Mouse (Mus musculus) MEL (cell line): ENCODE results near the gene Efcab7. TPM values are rescaled to one million over a fixed set of nuclear protein-coding genes. Genes with fewer than 3 reads are reported as not detected.
A peak's percentile ranks its signal among the peaks of the same experiment; 100 is the strongest.

Experiments used
- DNase-seq: peaks from one replicate; pipeline ENCODE4 v3.0.0; 2011; ENCODE audit warnings: low read depth, low spot score
- H3K27ac ChIP-seq: 2 replicates; pipeline ENCODE4 v1.5.1; 2012; ENCODE audit warnings: low read depth, mild to moderate bottlenecking, control low read depth, low read length, moderate library complexity; ENCODE audit not compliant: control insufficient read depth
- H3K27me3 ChIP-seq, 2 experiments: fragments of 150-350 bp in 1 of 2; sonication (generic) in 1 of 2; 2 replicates each; pipeline ENCODE4 v1.6.1; 2012; ENCODE audit warnings: low read length in 2 of 2, mild to moderate bottlenecking in 2 of 2, improper control_type of control experiment in 1 of 2, moderate library complexity in 1 of 2; ENCODE audit not compliant: insufficient read depth in 2 of 2, control insufficient read depth in 1 of 2
- H3K36me3 ChIP-seq, 2 experiments: 2 replicates each; pipeline ENCODE4 v1.6.1; 2012 to 2014; ENCODE audit warnings: low read length in 2 of 2, improper control_type of control experiment in 1 of 2, inconsistent platforms in 1 of 2, mild to moderate bottlenecking in 1 of 2; ENCODE audit not compliant: insufficient read depth in 2 of 2, control insufficient read depth in 1 of 2
- H3K4me1 ChIP-seq, 2 experiments: fragments of 150-350 bp in 1 of 2; sonication (generic) in 1 of 2; 2 replicates each; pipeline ENCODE4 v1.6.1; 2012; ENCODE audit warnings: low read length in 2 of 2, improper control_type of control experiment in 1 of 2, mild to moderate bottlenecking in 1 of 2; ENCODE audit not compliant: insufficient read depth in 2 of 2, control insufficient read depth in 1 of 2
- H3K4me3 ChIP-seq, 2 experiments: fragments of 150-350 bp in 1 of 2; sonication (generic) in 1 of 2; 2 replicates each; pipeline ENCODE4 v1.5.1; 2012; ENCODE audit warnings: low read depth in 2 of 2, low read length in 2 of 2, mild to moderate bottlenecking in 2 of 2, moderate library complexity in 2 of 2, control low read depth in 1 of 2, improper control_type of control experiment in 1 of 2; ENCODE audit not compliant: control insufficient read depth in 1 of 2, insufficient read depth in 1 of 2
- H3K79me2 ChIP-seq: 2 replicates; pipeline ENCODE4 v1.6.1; 2012; ENCODE audit warnings: mild to moderate bottlenecking, low read length, moderate library complexity; ENCODE audit not compliant: control insufficient read depth, poor library complexity, insufficient read depth
- H3K9ac ChIP-seq: 2 replicates; pipeline ENCODE4 v1.6.1; 2012; ENCODE audit warnings: low read depth, mild to moderate bottlenecking, control low read depth, low read length, moderate library complexity; ENCODE audit not compliant: control insufficient read depth, poor library complexity, severe bottlenecking
- H3K9me3 ChIP-seq: fragments of 150-350 bp; sonication (generic); replicated peaks from 2 replicates; pipeline ENCODE4 v1.6.1; 2012; ENCODE audit warnings: mild to moderate bottlenecking, low read length, improper control_type of control experiment, moderate library complexity; ENCODE audit not compliant: insufficient read depth
- BHLHE40 ChIP-seq: IDR thresholded peaks from 2 replicates; pipeline ENCODE4 v1.6.1; 2012; ENCODE audit warnings: low read depth, mild to moderate bottlenecking, inconsistent platforms, low read length, improper control_type of control experiment, borderline replicate concordance
- CTCF ChIP-seq, 3 experiments: IDR thresholded peaks in 2 of 3; conservative IDR thresholded peaks in 1 of 3; 2 replicates each; pipeline ENCODE4 v1.5.1; 2011 to 2012; ENCODE audit warnings: low read length in 3 of 3, low read depth in 2 of 3, mild to moderate bottlenecking in 2 of 3, improper control_type of control experiment in 1 of 3, inconsistent platforms in 1 of 3, mixed read lengths in 1 of 3, moderate library complexity in 1 of 3; ENCODE audit not compliant: control insufficient read depth in 1 of 3, insufficient read depth in 1 of 3, poor library complexity in 1 of 3, severe bottlenecking in 1 of 3
- ELF1 ChIP-seq: IDR thresholded peaks from 2 replicates; pipeline ENCODE4 v1.6.1; 2014; ENCODE audit warnings: low read depth, mild to moderate bottlenecking, inconsistent platforms, low read length, improper control_type of control experiment, moderate library complexity
- EP300 ChIP-seq, 2 experiments: IDR thresholded peaks; 2 replicates each; pipeline ENCODE4 v1.6.1; 2011; ENCODE audit warnings: improper control_type of control experiment in 2 of 2, low read length in 2 of 2, low read depth in 1 of 2, mild to moderate bottlenecking in 1 of 2
- GATA1 ChIP-seq: IDR thresholded peaks from 2 replicates; pipeline ENCODE4 v1.6.1; 2011; ENCODE audit warnings: low read depth, low read length, improper control_type of control experiment
- HCFC1 ChIP-seq: IDR thresholded peaks from 2 replicates; pipeline ENCODE4 v1.6.1; 2012; ENCODE audit warnings: low read depth, mild to moderate bottlenecking, inconsistent platforms, low read length, improper control_type of control experiment, moderate library complexity
- JUND ChIP-seq: IDR thresholded peaks from 2 replicates; pipeline ENCODE4 v1.6.1; 2011; ENCODE audit warnings: low read depth, mild to moderate bottlenecking, improper control_type of control experiment, low read length
- KAT2A ChIP-seq: conservative IDR thresholded peaks from 2 replicates; pipeline ENCODE4 v1.6.1; 2012; ENCODE audit warnings: low read depth, low read length, improper control_type of control experiment, inconsistent platforms
- MYC ChIP-seq: IDR thresholded peaks from 2 replicates; pipeline ENCODE4 v1.6.1; 2011; ENCODE audit warnings: low read depth, mild to moderate bottlenecking, low read length, improper control_type of control experiment, moderate library complexity
- NELFE ChIP-seq: IDR thresholded peaks from 2 replicates; pipeline ENCODE4 v1.6.1; 2011; ENCODE audit warnings: low read depth, low read length, improper control_type of control experiment
- NRF1 ChIP-seq: IDR thresholded peaks from 2 replicates; pipeline ENCODE4 v1.6.1; 2014; ENCODE audit warnings: low read depth, mild to moderate bottlenecking, inconsistent platforms, low read length, improper control_type of control experiment, moderate library complexity; ENCODE audit not compliant: poor library complexity, insufficient read depth, severe bottlenecking
- POLR2A ChIP-seq, 2 experiments: IDR thresholded peaks; 2 replicates each; pipeline ENCODE4 v1.6.1; 2011 to 2012; ENCODE audit warnings: low read length in 2 of 2, mild to moderate bottlenecking in 2 of 2, control low read depth in 1 of 2, improper control_type of control experiment in 1 of 2, low read depth in 1 of 2, moderate library complexity in 1 of 2; ENCODE audit not compliant: control insufficient read depth in 1 of 2, insufficient read depth in 1 of 2, poor library complexity in 1 of 2
- POLR2AphosphoS2 ChIP-seq: IDR thresholded peaks from 2 replicates; pipeline ENCODE4 v1.6.1; 2011; ENCODE audit warnings: low read length, improper control_type of control experiment
- RAD21 ChIP-seq: IDR thresholded peaks from 2 replicates; pipeline ENCODE4 v1.6.1; 2011; ENCODE audit warnings: mild to moderate bottlenecking, low read depth, low read length, improper control_type of control experiment
- SIN3A ChIP-seq: IDR thresholded peaks from 2 replicates; pipeline ENCODE4 v1.6.1; 2012; ENCODE audit warnings: low read length, improper control_type of control experiment, inconsistent platforms
- TAL1 ChIP-seq: IDR thresholded peaks from 2 replicates; pipeline ENCODE4 v1.6.1; 2012; ENCODE audit warnings: mild to moderate bottlenecking, inconsistent platforms, low read length, moderate library complexity, mixed read lengths
- TBP ChIP-seq: IDR thresholded peaks from 2 replicates; pipeline ENCODE4 v1.8.0; 2011; ENCODE audit warnings: low read depth, low read length, improper control_type of control experiment
- TCF12 ChIP-seq: IDR thresholded peaks from 2 replicates; pipeline ENCODE4 v1.6.1; 2014; ENCODE audit warnings: low read depth, mild to moderate bottlenecking, inconsistent platforms, low read length, improper control_type of control experiment, moderate library complexity
- USF2 ChIP-seq, 2 experiments: IDR thresholded peaks; 2 replicates each; pipeline ENCODE4 v1.6.1; 2011 to 2012; ENCODE audit warnings: improper control_type of control experiment in 2 of 2, low read length in 2 of 2, borderline replicate concordance in 1 of 2, inconsistent platforms in 1 of 2, low read depth in 1 of 2, mild to moderate bottlenecking in 1 of 2; ENCODE audit not compliant: insufficient read depth in 1 of 2
- ZMIZ1 ChIP-seq: IDR thresholded peaks from 2 replicates; pipeline ENCODE4 v1.6.1; 2012; ENCODE audit warnings: low read depth, mild to moderate bottlenecking, inconsistent platforms, low read length, improper control_type of control experiment, moderate library complexity
- polyA plus RNA-seq, 2 experiments: library from polyadenylated mRNA; stranded (reverse) in 1 of 2; unstranded in 1 of 2; fragments of >175 nt in 1 of 2; fragments of >200 nt in 1 of 2; gene quantifications; 2 replicates each; pipeline versions ENCODE4 v1.2.1 to v1.2.4; 2012; ENCODE audit warnings: low replicate concordance in 2 of 2, low read depth in 1 of 2; ENCODE audit not compliant: insufficient read length in 2 of 2, insufficient read depth in 1 of 2, missing spikeins in 1 of 2
- total RNA-seq: library from RNA; depleted of rRNA; stranded (reverse); fragments of 300-350 nt; gene quantifications from 2 replicates; pipeline ENCODE4 v1.2.3, GENCODE M21; 2012

The Efcab7 gene
- total and polyA plus RNA-seq, 3 experiments, result 7.4 to 9.9 TPM; not detected in 1

- Histone ChIP-seq H3K4me3 (peak overlapping the region; percentile 39 to 79), H3K9me3 (no peaks in the 10 kb centered on the region), H3K27me3 (no peaks in the 10 kb centered on the region), H3K27ac (peak overlapping the region; percentile 24), H3K4me1 (0 out of 4 replicates have a peak, but pooled peaks cover 0 to 5% of the 10 kb centered on the region in 2 experiments), H3K79me2 (peaks cover 2% of the 10 kb centered on the region; the same call in 1 of the 2 replicates), H3K36me3 (no peaks in the 10 kb centered on the region), H3K9ac (peak overlapping the region; percentile 42)
- DNase-seq, result no peak
- TF ChIP-seq POLR2A (IDR thresholded peaks at IDR 0.05; ENCODE audit: control insufficient read depth in 1 of 2, insufficient read depth in 1 of 2, low read depth in 1 of 2, low read length in 2 of 2, poor library complexity in 1 of 2), result no peak
- no peak for TF ChIP-seq SIN3A
- no peak for TF ChIP-seq HCFC1
- no peak for TF ChIP-seq ZMIZ1
- TF ChIP-seq RAD21, result no peak
- no peak for TF ChIP-seq GATA1
- no peak for TF ChIP-seq POLR2AphosphoS2
- no peak for TF ChIP-seq NRF1
- no peak for TF ChIP-seq TAL1
- TF ChIP-seq TBP, result no peak
- no peak for TF ChIP-seq KAT2A
- no peak for TF ChIP-seq BHLHE40
- no peak for TF ChIP-seq MYC
- TF ChIP-seq NELFE, result no peak
- TF ChIP-seq TCF12, result no peak
- TF ChIP-seq USF2 (IDR thresholded peaks at IDR 0.05; ENCODE audit: borderline replicate concordance in 1 of 2, insufficient read depth in 1 of 2, low read depth in 1 of 2, low read length in 2 of 2), result no peak
- no peak for TF ChIP-seq CTCF (IDR thresholded peaks at IDR 0.05 in 2 of 3, conservative IDR thresholded peaks at IDR 0.05 in 1 of 3; ENCODE audit: control insufficient read depth in 1 of 3, insufficient read depth in 1 of 3, low read depth in 2 of 3, low read length in 3 of 3, poor library complexity in 1 of 3, severe bottlenecking in 1 of 3)
- no peak for TF ChIP-seq EP300 (IDR thresholded peaks at IDR 0.05; ENCODE audit: low read depth in 1 of 2, low read length in 2 of 2)
Measured at GRCm38 (mm10) chr4:99930518-99931239, 101.7 kb downstream of the Efcab7 start.

- 0 out of 4 replicates have a peak, but pooled peaks cover 0 to 5% of the 10 kb centered on the region in 2 experiments for H3K4me1 ChIP-seq
- H3K4me3 ChIP-seq, result peak overlapping the region; percentile 39 to 79
- TF ChIP-seq EP300 (IDR thresholded peaks at IDR 0.05; ENCODE audit: low read depth in 1 of 2, low read length in 2 of 2) (no peak), JUND (no peak), HCFC1 (no peak), ELF1 (0 out of 2 replicates have a peak, but pooled peaks have one; percentile 24)
- no peaks in the 10 kb centered on the region for H3K27me3 ChIP-seq
- no peaks in the 10 kb centered on the region for H3K36me3 ChIP-seq
- DNase-seq, result peak; percentile 54
- 0 out of 2 replicates have a peak overlapping the region, but pooled peaks have one; percentile 3 for H3K27ac ChIP-seq
- peak overlapping the region; percentile 42 for H3K9ac ChIP-seq
- peaks cover 2% of the 10 kb centered on the region; the same call in 1 of the 2 replicates for H3K79me2 ChIP-seq
- no peaks in the 10 kb centered on the region for H3K9me3 ChIP-seq
Measured at GRCm38 (mm10) chr4:99931240-99931580, 102.2 kb downstream of the Efcab7 start.
